Mouse (Mus musculus) forebrain, embryonic 14.5 days (tissue): ENCODE measurements around the gene Gys1. TPM values are rescaled to one million over a fixed set of nuclear protein-coding genes. Genes with fewer than 3 reads are reported as not detected.
"Not testable (repeated sequence)": the region's sequence is repeated elsewhere in the genome, so short reads cannot be mapped to it uniquely, and the experiment has no call there.

Experiments used
- ATAC-seq: fragments of 200-750 bp; cut with Nextera tagmentation; 2 replicates; pipeline ENCODE4 v1.8.0; 2017; ENCODE audit warnings: mild to moderate bottlenecking, moderate library complexity
- DNase-seq: peaks from one replicate; pipeline ENCODE4 v3.0.0-alpha.2; 2015; ENCODE audit warnings: low spot score
- H3K27ac ChIP-seq: fragments of 300-500 bp; sonication (generic); 2 replicates; pipeline ENCODE4 v1.5.1; 2014; ENCODE audit warnings: low read depth, mild to moderate bottlenecking, control low read depth, low read length, moderate library complexity
- H3K27me3 ChIP-seq: fragments of 300-500 bp; sonication (generic); replicated peaks from 2 replicates; pipeline ENCODE4 v1.6.1; 2014; ENCODE audit warnings: low read length, control low read depth, mixed read lengths; ENCODE audit not compliant: control insufficient read depth, insufficient read depth
- H3K36me3 ChIP-seq: fragments of 300-500 bp; sonication (generic); 2 replicates; pipeline ENCODE4 v1.6.1; 2014; ENCODE audit warnings: low read length, control low read depth; ENCODE audit not compliant: control insufficient read depth, insufficient read depth
- H3K4me1 ChIP-seq: fragments of 300-500 bp; sonication (generic); 2 replicates; pipeline ENCODE4 v1.6.1; 2014; ENCODE audit warnings: antibody characterized with exemption, low read length, control low read depth; ENCODE audit not compliant: control insufficient read depth, insufficient read depth
- H3K4me2 ChIP-seq: fragments of 300-500 bp; sonication (generic); 2 replicates; pipeline ENCODE4 v1.6.1; 2014; ENCODE audit warnings: mild to moderate bottlenecking, control low read depth, low read length
- H3K4me3 ChIP-seq: fragments of 300-500 bp; sonication (generic); 2 replicates; pipeline ENCODE4 v1.5.1; 2014; ENCODE audit warnings: low read depth, low read length, control low read depth
- H3K9ac ChIP-seq: fragments of 300-500 bp; sonication (generic); 2 replicates; pipeline ENCODE4 v1.6.1; 2014; ENCODE audit warnings: mild to moderate bottlenecking, low read length, control low read depth, moderate library complexity
- H3K9me3 ChIP-seq: fragments of 300-500 bp; sonication (generic); replicated peaks from 2 replicates; pipeline ENCODE4 v1.6.1; 2016; ENCODE audit warnings: low read length, control low read depth, mixed read lengths; ENCODE audit not compliant: control insufficient read depth
- WGBS: fragments of 180-500 bp; shearing (Covaris S2); extraction: QIAGEN DNeasy Blood & Tissue Kit; methylation state at CpG from one replicate; pipeline ENCODE4 v1.1.7; 2014; 5-methylcytosine and 5-hydroxymethylcytosine counted together
- polyA plus RNA-seq: library from polyadenylated mRNA; unstranded; fragments of >200 nt; fragmentation: Nextera tagmentation; extraction: Ambion mirVana; gene quantifications from 2 replicates; pipeline ENCODE4 v1.2.1, GENCODE M21; 2014

Gene Gys1
- polyA plus RNA-seq, 1 experiment from 2014 or later = 13.4 TPM

DNA sequence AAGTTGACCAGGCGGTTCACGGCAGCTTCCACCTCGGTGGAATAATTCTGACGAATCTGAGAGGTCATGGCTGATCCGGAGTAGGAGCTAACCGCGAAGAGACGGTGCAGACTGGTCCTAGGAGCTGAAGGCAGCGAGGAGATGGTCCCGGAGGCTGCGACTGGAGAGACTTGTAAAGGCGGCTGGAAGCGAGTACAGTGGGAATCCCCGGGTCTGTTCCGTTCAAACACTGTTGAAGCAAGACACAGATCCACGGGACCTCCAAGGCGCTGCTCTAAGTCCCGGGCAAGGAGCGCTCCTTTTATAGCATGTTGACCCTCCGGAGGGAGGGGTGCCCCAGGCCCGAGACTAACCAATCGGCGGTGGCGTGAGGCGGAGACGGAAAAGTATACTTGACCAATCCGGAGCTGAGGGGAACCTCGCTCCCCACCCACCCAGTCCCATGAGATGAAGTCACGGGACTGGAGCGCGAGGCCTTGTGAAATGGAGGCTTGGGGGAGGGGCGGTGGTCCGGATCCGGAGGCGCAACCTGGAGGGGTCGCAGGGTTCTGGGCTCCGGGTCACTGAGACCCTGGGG is 25.0 kb downstream of the Gys1 start, which contains the start of gene Ftl1:
TSS of gene Ftl1 (minus strand) at position 321 of the 577 bp plus-strand sequence.
- DNase-seq (peak; percentile 100), ATAC-seq (peak; percentile 97)
- peak within 1 kb of the TSS; percentile 94 for H3K9ac ChIP-seq
- H3K27me3 ChIP-seq, H3K9me3 ChIP-seq: not testable (repeated sequence)
- H3K27ac ChIP-seq = peak within 1 kb of the TSS; percentile 98
- under 1% methylated on average over 30 of the region's 37 CpGs for WGBS
- peaks cover 70% of the 10 kb centered on the region for H3K36me3 ChIP-seq
- H3K4me3 ChIP-seq = peak within 1 kb of the TSS; percentile 80
- H3K4me1 ChIP-seq = peaks cover 24% of the 10 kb centered on the region
- peak within 1 kb of the TSS; percentile 83 for H3K4me2 ChIP-seq

DNA sequence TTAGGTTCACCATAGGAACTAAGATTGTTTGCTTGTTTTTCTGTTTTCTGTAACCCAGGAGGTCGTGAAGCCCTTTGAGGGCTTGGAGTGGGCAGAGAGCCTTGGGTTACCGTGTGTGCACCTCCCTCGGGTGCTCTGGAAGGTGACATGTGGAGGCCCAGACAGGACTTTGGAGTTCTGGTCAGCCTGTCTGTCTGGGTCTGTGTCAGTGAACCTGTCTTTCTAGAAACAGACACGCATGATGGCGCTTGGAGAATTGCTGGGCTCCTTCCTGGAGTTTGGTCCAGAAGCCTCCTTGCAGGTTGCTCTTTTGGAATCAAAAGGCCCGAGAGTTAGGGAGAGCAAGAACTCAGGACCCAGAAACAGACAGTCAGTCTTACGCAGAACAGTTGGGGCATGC is 25.7 kb downstream of the Gys1 start:
- no peak for ATAC-seq

DNA sequence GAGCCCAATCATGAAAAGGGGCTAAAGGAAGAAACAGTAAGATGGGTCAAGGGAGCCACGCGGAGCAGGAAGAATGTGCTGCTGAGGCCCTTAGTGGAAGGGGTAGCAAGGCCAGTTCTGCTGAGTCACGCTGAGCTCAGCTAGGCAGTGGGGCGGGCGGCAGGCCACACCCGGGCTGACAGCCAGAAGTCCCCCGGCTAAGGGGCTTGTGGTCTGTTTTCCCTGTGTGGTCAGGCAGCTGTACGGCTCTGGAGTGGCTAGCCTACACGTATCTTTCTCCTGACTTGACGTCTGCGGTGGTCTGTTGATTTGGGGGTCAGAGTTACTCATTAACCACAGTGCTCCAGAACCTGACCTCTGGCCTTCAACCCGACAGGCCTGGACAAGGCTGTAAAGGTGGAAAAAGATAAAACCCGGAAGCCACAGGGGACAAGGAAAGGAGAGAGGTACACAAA is 26.2 kb downstream of the Gys1 start:
- Histone ChIP-seq H3K36me3 (peaks cover 66% of the 10 kb centered on the region), H3K4me3 (no peak overlapping the region)
- WGBS = 62% methylated on average over 13 of the region's 13 CpGs

More for the DNA sequence above, 25.7 kb downstream of the Gys1 start:
- H3K4me1 ChIP-seq = peaks cover 25% of the 10 kb centered on the region
- DNase-seq = no peak
- WGBS = 83% methylated on average over 7 of the region's 7 CpGs
- peak overlapping the region; percentile 52 for H3K4me2 ChIP-seq
- H3K9me3 ChIP-seq = no peaks in the 10 kb centered on the region
- no peaks in the 10 kb centered on the region for H3K27me3 ChIP-seq
- H3K27ac ChIP-seq = peak overlapping the region; percentile 98
- peaks cover 70% of the 10 kb centered on the region for H3K36me3 ChIP-seq
- H3K4me3 ChIP-seq = peak overlapping the region; percentile 80
- peak overlapping the region; percentile 45 for H3K9ac ChIP-seq

DNA sequence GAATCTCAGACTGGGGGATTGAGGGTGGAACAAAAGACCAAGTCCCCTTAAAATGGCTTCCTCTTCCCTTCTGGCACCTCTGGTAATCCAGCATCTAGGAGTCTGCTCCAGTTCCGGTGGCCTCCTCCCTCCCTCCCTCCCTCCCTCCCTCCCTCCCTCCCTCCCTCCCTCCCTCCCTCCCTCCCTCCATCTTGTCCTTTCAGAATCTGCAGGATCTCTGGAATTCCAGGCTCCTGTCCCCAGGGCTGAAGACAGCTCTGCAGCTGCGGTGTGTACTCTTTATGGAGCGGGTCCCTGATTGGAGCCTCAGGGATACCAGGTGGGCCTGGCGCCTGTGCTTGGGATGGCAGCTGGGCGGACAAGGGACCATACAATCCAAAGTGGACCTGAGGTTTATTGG is 26.7 kb downstream of the Gys1 start:
- ATAC-seq (no peak), DNase-seq (no peak)
- Histone ChIP-seq H3K9me3 (no peaks in the 10 kb centered on the region), H3K9ac (no peak overlapping the region), H3K36me3 (peaks cover 64% of the 10 kb centered on the region), H3K4me3 (no peak overlapping the region), H3K4me1 (peaks cover 33% of the 10 kb centered on the region), H3K27me3 (no peaks in the 10 kb centered on the region), H3K4me2 (no peak overlapping the region), H3K27ac (peak overlapping the region; percentile 98; the same call in 1 of the 2 replicates)
- 65% methylated on average over 5 of the region's 5 CpGs for WGBS

More for the DNA sequence above, 26.2 kb downstream of the Gys1 start:
- ATAC-seq (no peak), DNase-seq (no peak)
- Histone ChIP-seq H3K4me2 (peak overlapping the region; percentile 52), H3K9ac (no peak overlapping the region; the same call in 1 of the 2 replicates), H3K27ac (peak overlapping the region; percentile 98; the same call in 1 of the 2 replicates), H3K4me1 (peaks cover 30% of the 10 kb centered on the region), H3K27me3 (no peaks in the 10 kb centered on the region), H3K9me3 (no peaks in the 10 kb centered on the region)

DNA sequence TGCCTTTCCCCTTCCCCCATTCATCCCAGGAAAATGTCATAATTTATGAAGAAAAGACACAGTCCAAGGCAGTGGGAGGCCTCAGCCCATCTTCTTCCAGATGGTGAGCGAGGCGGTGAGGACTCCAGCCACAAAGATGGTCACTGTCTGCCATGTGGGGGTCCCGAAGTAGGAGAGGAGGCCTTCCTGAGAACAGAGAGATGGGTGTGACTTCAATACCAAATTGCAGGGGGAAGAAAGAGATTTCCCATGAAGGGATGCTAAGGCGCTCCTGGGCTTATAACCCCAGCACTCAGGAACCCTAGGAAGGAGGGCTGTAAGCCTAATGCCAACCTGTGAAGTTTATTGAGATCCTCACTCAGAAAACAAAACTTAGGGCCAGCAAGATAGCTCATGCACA is 27.1 kb downstream of the Gys1 start:
- H3K27me3 ChIP-seq = no peaks in the 10 kb centered on the region
- WGBS = 96% methylated on average over 4 of the region's 4 CpGs
- H3K27ac ChIP-seq = no peak overlapping the region
- ATAC-seq (no peak), DNase-seq (no peak)
- no peak overlapping the region for H3K9ac ChIP-seq
- H3K4me1 ChIP-seq = peaks cover 32% of the 10 kb centered on the region
- H3K4me2 ChIP-seq = no peak overlapping the region
- peaks cover 62% of the 10 kb centered on the region for H3K36me3 ChIP-seq
- no peak overlapping the region for H3K4me3 ChIP-seq
- no peaks in the 10 kb centered on the region for H3K9me3 ChIP-seq

DNA sequence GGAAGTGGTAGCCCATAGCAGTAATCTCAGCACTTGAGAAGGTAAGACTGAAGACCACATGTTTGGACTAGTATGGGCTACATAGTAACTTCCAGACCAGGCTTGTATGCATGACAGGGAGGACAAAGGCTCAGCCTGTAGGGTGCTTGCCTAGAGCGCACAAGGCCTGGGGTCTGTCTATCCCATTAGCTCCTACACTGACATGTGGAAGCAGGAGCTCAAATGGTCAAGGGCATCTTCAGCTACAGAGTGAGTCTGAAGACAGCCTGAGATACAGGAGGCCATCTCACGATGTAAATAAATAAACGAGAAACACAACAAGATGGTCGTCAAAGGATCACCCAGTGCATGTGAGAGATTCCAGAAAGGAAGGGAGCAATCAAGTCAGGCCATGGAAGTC is 27.7 kb downstream of the Gys1 start:
- Histone ChIP-seq H3K4me2 (no peak overlapping the region), H3K4me1 (peaks cover 27% of the 10 kb centered on the region), H3K36me3 (peaks cover 57% of the 10 kb centered on the region), H3K4me3 (no peak overlapping the region), H3K27me3 (no peaks in the 10 kb centered on the region), H3K9me3 (no peaks in the 10 kb centered on the region), H3K9ac (no peak overlapping the region), H3K27ac (no peak overlapping the region)
- DNase-seq (no peak), ATAC-seq (no peak)
- WGBS = 85% methylated on average over 4 of the region's 4 CpGs

DNA sequence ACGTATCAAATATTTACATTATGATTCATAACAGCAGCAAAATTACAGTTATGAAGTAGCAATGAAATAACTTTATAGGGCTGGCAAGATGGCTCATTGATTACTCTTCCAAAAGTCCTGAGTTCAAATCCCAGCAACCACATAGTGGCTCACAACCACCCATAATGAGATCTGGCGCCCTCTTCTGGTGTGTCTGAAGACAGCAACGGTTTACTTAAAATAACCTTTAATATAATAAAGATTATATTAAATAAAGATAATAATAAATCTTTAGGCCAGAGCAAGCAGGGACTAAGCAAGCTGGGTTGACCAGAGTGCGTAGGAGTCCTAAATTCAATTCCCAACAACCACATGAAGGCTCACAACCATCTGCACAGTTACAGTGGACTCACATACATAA is 28.2 kb downstream of the Gys1 start:
- WGBS = 77% methylated on average over 4 of the region's 4 CpGs
- peaks cover 21% of the 10 kb centered on the region for H3K4me1 ChIP-seq
- not testable (repeated sequence) for H3K4me2 ChIP-seq, DNase-seq, ATAC-seq, H3K27me3 ChIP-seq, H3K4me3 ChIP-seq, H3K27ac ChIP-seq, H3K9ac ChIP-seq, H3K9me3 ChIP-seq
- peaks cover 51% of the 10 kb centered on the region for H3K36me3 ChIP-seq

DNA sequence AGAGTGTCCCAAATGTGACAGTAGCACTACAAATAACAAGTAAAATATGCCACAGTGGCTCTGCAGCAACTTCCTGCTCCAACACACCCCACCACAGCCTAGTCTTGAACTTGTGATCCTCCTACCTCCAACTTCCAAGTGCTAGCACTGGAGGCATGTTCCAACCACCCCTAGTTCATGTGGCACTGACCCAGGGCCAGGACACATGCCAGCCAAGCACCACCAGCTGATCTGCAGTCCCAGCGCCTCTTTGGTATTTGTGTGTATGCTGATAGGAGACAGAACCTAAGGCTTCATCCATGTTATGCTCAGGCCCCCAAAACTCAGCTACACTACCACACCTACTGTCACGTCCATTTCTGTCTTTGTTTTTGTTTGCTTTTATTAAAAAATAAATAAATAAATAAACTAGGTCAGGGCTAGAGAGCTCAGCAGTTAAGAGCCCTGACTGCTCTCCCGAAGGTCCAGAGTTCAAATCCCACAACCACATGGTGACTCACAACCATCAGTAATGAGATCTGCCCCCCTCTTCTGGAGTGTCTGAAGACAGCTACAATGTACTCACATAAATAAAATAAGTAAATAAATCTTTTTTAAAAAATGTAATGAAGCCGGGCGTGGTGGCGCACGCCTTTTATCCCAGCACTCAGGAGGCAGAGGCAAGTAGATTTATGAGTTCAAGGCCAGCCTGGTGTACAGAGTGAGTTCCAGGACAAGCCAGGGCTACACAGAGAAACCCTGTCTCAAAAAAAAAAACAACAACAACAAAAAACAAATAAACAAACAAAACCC is 29.5 kb downstream of the Gys1 start:
- Histone ChIP-seq H3K4me1 (peaks cover 17% of the 10 kb centered on the region), H3K4me3 (no peak overlapping the region), H3K27ac (no peak overlapping the region), H3K9ac (no peak overlapping the region), H3K4me2 (no peak overlapping the region), H3K27me3 (no peaks in the 10 kb centered on the region), H3K36me3 (peaks cover 44% of the 10 kb centered on the region), H3K9me3 (no peaks in the 10 kb centered on the region)
- WGBS = 92% methylated on average over 7 of the region's 7 CpGs
- DNase-seq (no peak), ATAC-seq (no peak)

DNA sequence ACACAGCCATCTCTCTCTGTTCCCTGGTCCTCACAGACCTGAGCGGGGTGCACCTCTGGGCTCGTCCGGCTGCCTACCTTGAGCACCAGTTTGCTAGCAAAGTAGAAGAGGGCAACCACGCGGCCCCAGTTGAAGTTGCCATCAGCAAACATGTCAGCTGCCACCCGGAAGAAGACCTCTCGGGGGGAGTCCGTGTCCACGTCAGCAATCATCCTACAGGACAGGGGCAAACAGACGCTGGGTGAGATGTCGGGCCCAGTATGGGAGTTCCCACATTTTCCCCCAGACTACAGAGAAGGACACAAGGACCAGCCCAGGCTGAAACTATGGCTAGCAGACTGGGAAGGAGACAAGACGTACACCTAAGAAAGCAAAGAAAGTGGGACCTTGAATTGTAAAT is 30.5 kb downstream of the Gys1 start:
- Histone ChIP-seq H3K4me2 (peak overlapping the region; percentile 92; the same call in 1 of the 2 replicates), H3K4me1 (peaks cover 16% of the 10 kb centered on the region), H3K9ac (peak overlapping the region; percentile 88; the same call in 1 of the 2 replicates), H3K9me3 (no peaks in the 10 kb centered on the region), H3K27ac (no peak overlapping the region), H3K27me3 (no peaks in the 10 kb centered on the region), H3K36me3 (peaks cover 44% of the 10 kb centered on the region), H3K4me3 (no peak overlapping the region)
- ATAC-seq = no peak
- 93% methylated on average over 12 of the region's 12 CpGs for WGBS
- DNase-seq = no peak
